Mouse (Mus musculus) myocyte (in vitro differentiated cells): ENCODE results near the gene Lias. TPM values are rescaled to one million over a fixed set of nuclear protein-coding genes. Genes with fewer than 3 reads are reported as not detected.
A peak's percentile ranks its signal among the peaks of the same experiment; 100 is the strongest.

Experiments used
- H3K27me3 ChIP-seq: one replicate; pipeline ENCODE4 v1.6.1; 2011; ENCODE audit not compliant: control insufficient read depth, insufficient read depth, insufficient read length
- H3K36me3 ChIP-seq: one replicate; pipeline ENCODE4 v1.6.1; 2011; ENCODE audit not compliant: control insufficient read depth, insufficient read depth
- H3K4me2 ChIP-seq: one replicate; pipeline ENCODE4 v1.6.1; 2011; ENCODE audit warnings: low read depth, control low read depth
- H3K4me3 ChIP-seq: one replicate; pipeline ENCODE4 v1.5.1; 2011; ENCODE audit warnings: mild to moderate bottlenecking, control low read depth, moderate library complexity
- H3K79me2 ChIP-seq: one replicate; pipeline ENCODE4 v1.6.1; 2011; ENCODE audit not compliant: control insufficient read depth, insufficient read depth
- H3ac ChIP-seq: one replicate; pipeline ENCODE4 v1.6.1; 2011; ENCODE audit not compliant: control insufficient read depth, insufficient read length
- CEBPB ChIP-seq: IDR thresholded peaks from 2 replicates; pipeline ENCODE4 v1.6.1; 2011; ENCODE audit warnings: mild to moderate bottlenecking, moderate library complexity; ENCODE audit not compliant: poor library complexity, insufficient read depth, severe bottlenecking
- E2F4 ChIP-seq: IDR thresholded peaks from one replicate; pipeline ENCODE4 v1.6.1; 2011; ENCODE audit warnings: mild to moderate bottlenecking, control low read depth, moderate library complexity; ENCODE audit not compliant: insufficient read depth
- MAX ChIP-seq: IDR thresholded peaks from one replicate; pipeline ENCODE4 v1.6.1; 2011; ENCODE audit warnings: low read depth, mild to moderate bottlenecking, control low read depth
- MYOD1 ChIP-seq, 3 experiments: IDR thresholded peaks; one replicate each; pipeline ENCODE4 v1.6.1; 2011; ENCODE audit warnings: control low read depth in 2 of 3, low read depth in 2 of 3, mild to moderate bottlenecking in 2 of 3, moderate library complexity in 1 of 3; ENCODE audit not compliant: insufficient read length in 2 of 3, control insufficient read depth in 1 of 3
- MYOG ChIP-seq, 3 experiments: IDR thresholded peaks; one replicate each; pipeline ENCODE4 v1.6.1; 2011; ENCODE audit warnings: control low read depth in 2 of 3, low read depth in 2 of 3, mild to moderate bottlenecking in 2 of 3; ENCODE audit not compliant: insufficient read length in 2 of 3, control insufficient read depth in 1 of 3, insufficient read depth in 1 of 3
- POLR2A ChIP-seq: IDR thresholded peaks from one replicate; pipeline ENCODE4 v1.6.1; 2011; ENCODE audit warnings: low read depth, mild to moderate bottlenecking, control low read depth, moderate library complexity; ENCODE audit not compliant: insufficient read length
- POLR2AphosphoS2 ChIP-seq: IDR thresholded peaks from one replicate; pipeline ENCODE4 v1.6.1; 2011; ENCODE audit warnings: low read depth, control low read depth; ENCODE audit not compliant: insufficient read length
- REST ChIP-seq: IDR thresholded peaks from one replicate; pipeline ENCODE4 v1.6.1; 2011; ENCODE audit warnings: mild to moderate bottlenecking, control low read depth, moderate library complexity; ENCODE audit not compliant: insufficient read depth, insufficient read length
- SRF ChIP-seq: IDR thresholded peaks from one replicate; pipeline ENCODE4 v1.6.1; 2011; ENCODE audit warnings: low read depth; ENCODE audit not compliant: control insufficient read depth, insufficient read length
- TCF12 ChIP-seq: IDR thresholded peaks from one replicate; pipeline ENCODE4 v1.6.1; 2011; ENCODE audit warnings: mild to moderate bottlenecking, control low read depth; ENCODE audit not compliant: poor library complexity, insufficient read depth, severe bottlenecking
- TCF3 ChIP-seq: IDR thresholded peaks from one replicate; pipeline ENCODE4 v1.6.1; 2011; ENCODE audit warnings: low read depth, control low read depth; ENCODE audit not compliant: insufficient read length
- USF1 ChIP-seq: IDR thresholded peaks from one replicate; pipeline ENCODE4 v1.6.1; 2011; ENCODE audit warnings: low read depth, mild to moderate bottlenecking, control low read depth, moderate library complexity
- polyA plus RNA-seq: library from polyadenylated mRNA; unstranded; fragments of >200 nt; fragmentation: generic; extraction: Trizol; gene quantifications from one replicate; pipeline ENCODE4 v1.2.1, GENCODE M21; 2012; ENCODE audit warnings: missing spikeins

Gene Lias
- polyA plus RNA-seq, 1 experiment, result 22.6 TPM

DNA sequence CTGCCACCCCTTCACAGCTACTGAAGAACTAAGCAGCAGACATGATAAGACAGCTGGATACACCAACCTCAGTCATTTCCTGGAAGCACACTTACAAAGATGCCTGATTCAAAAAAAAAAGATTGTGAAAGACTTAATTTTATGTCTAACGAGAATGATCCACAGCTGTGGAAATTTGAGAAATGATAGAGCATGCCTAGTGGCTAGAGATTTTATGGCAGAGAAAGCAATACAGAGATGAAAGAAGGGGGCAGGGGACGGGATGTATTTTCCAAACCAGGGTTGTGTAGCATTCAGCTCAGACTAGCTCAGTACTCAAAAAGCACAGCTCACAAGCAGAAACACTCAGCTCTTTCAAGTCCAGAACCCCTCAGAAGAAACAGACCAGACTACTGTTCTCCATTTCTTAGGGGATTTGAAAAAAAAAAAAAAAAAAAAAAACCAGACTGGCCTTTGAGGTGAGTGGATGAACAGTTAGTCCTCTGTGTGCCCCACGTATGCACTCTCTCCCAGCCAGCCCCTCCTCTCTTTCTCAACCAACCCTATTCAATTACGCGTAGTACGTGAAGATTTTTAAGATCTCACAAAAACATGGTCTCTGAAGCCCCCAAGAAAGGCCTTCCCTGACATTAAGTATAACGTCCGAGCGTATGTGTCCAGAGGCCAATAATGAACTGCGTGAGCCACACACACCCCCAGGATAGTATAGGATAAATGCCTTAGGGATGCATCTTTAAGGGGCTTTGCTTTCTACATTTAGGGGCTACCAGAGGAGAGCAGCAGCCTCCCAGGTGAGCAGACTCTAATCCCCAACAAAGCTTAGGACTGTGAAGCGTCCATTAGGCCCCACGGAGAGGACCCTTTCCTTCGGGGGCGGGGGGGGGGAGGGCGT is 43.4 kb downstream of the Lias start:
- H3K4me3 ChIP-seq, result peak overlapping the region; percentile 72
- 0 out of 2 replicates have a peak, but pooled peaks have one; percentile 46 for TF ChIP-seq CEBPB
- TF ChIP-seq MYOD1 (IDR thresholded peaks at IDR 0.05; ENCODE audit: control insufficient read depth in 1 of 3, insufficient read length in 2 of 3, low read depth in 2 of 3), result peak; percentile 19 to 52 (median 47)
- TF ChIP-seq TCF12, result no peak
- H3K27me3 ChIP-seq, result no peaks in the 10 kb centered on the region
- H3K79me2 ChIP-seq, result peaks cover 55% of the 10 kb centered on the region
- peak overlapping the region; percentile 61 for H3ac ChIP-seq
- peaks cover 3% of the 10 kb centered on the region for H3K36me3 ChIP-seq
- peak overlapping the region; percentile 83 for H3K4me2 ChIP-seq

DNA sequence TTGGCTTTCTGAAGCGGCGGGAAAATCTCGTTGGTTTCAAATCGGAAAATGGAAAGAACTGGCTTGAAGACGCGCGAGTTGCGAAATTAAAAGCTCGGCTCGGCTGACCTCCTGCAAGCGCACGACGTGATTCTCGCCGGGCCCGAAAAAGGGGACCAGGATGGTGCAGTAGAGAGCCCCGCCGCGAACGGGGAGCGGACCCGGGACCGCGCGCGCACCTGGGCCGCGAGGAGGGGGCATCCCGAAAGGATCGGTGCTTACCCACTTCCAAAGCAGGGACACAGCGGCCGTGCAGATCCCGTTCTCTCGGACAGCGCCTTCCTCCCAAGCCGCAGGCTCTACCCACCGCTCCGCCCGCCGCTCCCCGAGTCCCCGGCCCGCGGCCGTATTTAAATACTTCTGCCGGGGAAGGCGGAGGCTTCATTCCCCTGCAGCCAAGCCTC is 44.1 kb downstream of the Lias start:
- peaks cover 48% of the 10 kb centered on the region for H3K79me2 ChIP-seq
- peak overlapping the region; percentile 61 for H3ac ChIP-seq
- H3K27me3 ChIP-seq, result no peaks in the 10 kb centered on the region
- H3K4me3 ChIP-seq, result peak overlapping the region; percentile 72
- peak overlapping the region; percentile 3 for H3K4me2 ChIP-seq
- TF ChIP-seq MYOD1 (IDR thresholded peaks at IDR 0.05; ENCODE audit: control insufficient read depth in 1 of 3, insufficient read length in 2 of 3, low read depth in 2 of 3) (no peak), SRF (no peak), CEBPB (no peak), MAX (no peak), POLR2AphosphoS2 (peak; percentile 35), POLR2A (peak; percentile 65), REST (no peak), USF1 (no peak), E2F4 (no peak), TCF3 (no peak), TCF12 (no peak), MYOG (IDR thresholded peaks at IDR 0.05; ENCODE audit: control insufficient read depth in 1 of 3, insufficient read depth in 1 of 3, insufficient read length in 2 of 3, low read depth in 2 of 3) (no peak)
- peaks cover 1% of the 10 kb centered on the region for H3K36me3 ChIP-seq

DNA sequence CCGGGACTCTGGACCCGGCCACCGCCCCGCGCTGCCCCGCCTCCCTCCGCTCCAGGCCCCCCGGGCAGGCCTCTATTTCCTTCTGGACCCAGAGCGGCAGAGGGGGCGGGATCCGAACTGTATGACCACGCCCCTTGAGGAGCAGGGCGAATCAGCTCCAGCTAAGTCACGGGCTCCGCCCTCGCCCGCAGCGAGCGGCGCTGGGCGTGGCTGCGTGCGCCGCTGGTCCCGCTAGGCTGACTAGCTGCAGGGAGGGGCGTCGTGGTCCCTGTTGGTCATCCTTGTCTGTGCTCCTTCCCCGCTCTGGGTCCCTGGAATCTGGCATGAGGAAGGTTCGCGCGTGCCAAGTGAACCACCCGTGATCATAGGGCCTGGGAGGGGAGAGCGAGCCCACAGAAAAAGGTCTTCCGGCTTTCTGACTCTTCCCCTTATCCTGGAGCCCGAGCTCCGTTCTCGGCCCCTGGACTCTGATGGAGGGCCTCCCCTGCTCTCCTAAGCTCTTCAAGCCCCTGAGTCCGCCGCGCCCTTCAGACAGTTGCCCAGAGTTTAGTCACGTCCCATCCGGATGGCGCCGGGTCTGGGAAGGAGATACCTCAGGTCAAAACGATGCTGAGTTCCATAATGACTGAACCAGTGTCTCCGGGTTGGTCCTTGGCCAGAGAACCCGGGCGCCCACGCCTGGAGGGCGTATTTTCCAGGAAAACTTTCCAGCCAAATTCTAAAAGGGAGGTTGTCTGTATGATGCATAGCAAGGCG is 44.7 kb downstream of the Lias start, which contains the start of gene Ugdh:
Gene Ugdh (minus strand): TSS at position 144 of the 756 bp plus-strand sequence.
- H3K36me3 ChIP-seq, result no peaks in the 10 kb centered on the region
- peak within 1 kb of the TSS; percentile 93 for H3K4me2 ChIP-seq
- peaks cover 42% of the 10 kb centered on the region for H3K79me2 ChIP-seq
- peak within 1 kb of the TSS; percentile 72 for H3K4me3 ChIP-seq
- peak within 1 kb of the TSS; percentile 61 for H3ac ChIP-seq
- TF ChIP-seq SRF (peak; percentile 6), MAX (no peak), POLR2AphosphoS2 (peak; percentile 98), POLR2A (peak; percentile 95), REST (no peak), MYOG (IDR thresholded peaks at IDR 0.05; ENCODE audit: control insufficient read depth in 1 of 3, insufficient read depth in 1 of 3, insufficient read length in 2 of 3, low read depth in 2 of 3) (no peak), TCF12 (no peak), E2F4 (no peak), MYOD1 (IDR thresholded peaks at IDR 0.05; ENCODE audit: control insufficient read depth in 1 of 3, insufficient read length in 2 of 3, low read depth in 2 of 3) (peak in 1 of 3 experiments; percentile 19)
- no peaks in the 10 kb centered on the region for H3K27me3 ChIP-seq

DNA sequence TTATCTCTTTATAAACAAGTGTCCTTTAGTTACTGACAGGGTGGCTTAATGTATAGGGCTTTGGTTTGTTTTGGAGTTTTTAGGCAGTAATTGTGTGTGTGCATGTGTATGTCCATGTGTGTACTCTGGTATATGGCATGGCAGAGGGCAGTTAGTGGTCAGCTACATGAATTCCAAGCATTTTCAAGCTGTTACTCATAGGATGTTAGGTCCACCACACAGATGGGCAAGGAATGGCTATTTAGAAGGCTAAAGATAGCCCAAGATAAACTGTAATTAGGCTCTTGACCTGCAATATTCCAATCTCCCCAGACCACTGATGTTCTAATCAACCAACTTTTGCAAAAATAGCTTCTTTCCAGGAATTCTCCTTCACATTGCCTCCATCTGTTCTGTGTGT is 46.7 kb downstream of the Lias start:
- Histone ChIP-seq H3K27me3 (no peaks in the 10 kb centered on the region), H3K4me2 (peak overlapping the region; percentile 47), H3K36me3 (no peaks in the 10 kb centered on the region), H3K79me2 (peaks cover 22% of the 10 kb centered on the region), H3ac (no peak overlapping the region), H3K4me3 (no peak overlapping the region)
- TF ChIP-seq SRF (no peak), MYOG (IDR thresholded peaks at IDR 0.05; ENCODE audit: control insufficient read depth in 1 of 3, insufficient read depth in 1 of 3, insufficient read length in 2 of 3, low read depth in 2 of 3) (no peak), TCF3 (no peak), MAX (no peak), POLR2A (no peak), POLR2AphosphoS2 (no peak), MYOD1 (IDR thresholded peaks at IDR 0.05; ENCODE audit: control insufficient read depth in 1 of 3, insufficient read length in 2 of 3, low read depth in 2 of 3) (no peak)
